Mouse (Mus musculus) spleen, postnatal 10 days (tissue): ENCODE data around the gene Akap9.
A peak's percentile ranks its signal among the peaks of the same experiment; 100 is the strongest.
"Not testable (repeated sequence)": the region's sequence is repeated elsewhere in the genome, so short reads cannot be mapped to it uniquely, and the experiment has no call there.

Experiments
- DNase-seq, 2 experiments: peaks; one replicate each; pipeline ENCODE4 v3.0.0; 2021 to 2022; ENCODE audit warnings: low spot score in 2 of 2

The Akap9 gene

DNA sequence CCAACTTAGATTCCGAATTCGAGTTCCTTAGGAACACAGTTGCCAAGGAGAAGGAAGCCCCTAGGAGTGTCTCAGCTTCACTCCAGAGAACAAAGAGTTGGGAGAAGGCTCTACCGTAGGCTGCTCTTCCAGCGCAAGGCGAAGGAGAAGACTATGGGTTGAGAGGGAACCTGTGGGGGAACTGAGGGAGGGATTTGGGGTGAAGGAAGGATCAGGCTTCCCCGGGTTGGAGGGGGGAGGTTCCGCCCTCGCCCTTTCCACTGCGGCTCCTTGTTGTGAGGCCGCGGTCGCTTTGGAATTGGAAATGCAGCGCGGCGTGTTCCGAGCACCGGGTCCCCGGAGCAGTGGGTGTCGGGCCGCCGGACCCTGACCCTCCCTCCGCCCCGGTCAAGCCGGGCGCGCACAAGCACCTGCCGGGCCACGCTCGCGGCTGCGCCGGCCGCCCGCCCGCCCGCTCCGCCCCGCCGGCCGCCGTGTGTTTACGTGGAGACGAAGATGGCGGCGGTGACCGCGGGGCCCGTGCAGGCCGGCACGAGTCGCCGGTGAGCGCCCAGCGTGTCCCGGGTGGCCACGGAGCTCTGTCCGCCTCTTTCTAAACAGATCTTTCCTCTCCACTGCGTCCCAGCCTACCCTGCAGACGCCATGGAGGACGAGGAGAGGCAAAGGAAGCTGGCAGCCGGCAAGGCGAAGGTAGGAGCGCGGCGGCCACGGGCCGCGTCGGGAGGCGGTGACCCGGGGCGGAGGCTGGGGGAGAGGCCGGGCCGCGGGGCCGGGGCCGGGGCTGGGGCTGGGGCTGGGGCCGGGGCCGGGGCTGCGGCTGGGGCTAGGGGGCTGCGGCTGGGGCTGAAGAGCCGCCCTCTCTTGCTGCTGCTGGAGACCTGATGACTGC is at the start of gene Akap9:
TSS of gene Akap9 (plus strand) at position 254 of the 889 bp plus-strand sequence.
- peak; percentile 75 to 80 for DNase-seq

DNA sequence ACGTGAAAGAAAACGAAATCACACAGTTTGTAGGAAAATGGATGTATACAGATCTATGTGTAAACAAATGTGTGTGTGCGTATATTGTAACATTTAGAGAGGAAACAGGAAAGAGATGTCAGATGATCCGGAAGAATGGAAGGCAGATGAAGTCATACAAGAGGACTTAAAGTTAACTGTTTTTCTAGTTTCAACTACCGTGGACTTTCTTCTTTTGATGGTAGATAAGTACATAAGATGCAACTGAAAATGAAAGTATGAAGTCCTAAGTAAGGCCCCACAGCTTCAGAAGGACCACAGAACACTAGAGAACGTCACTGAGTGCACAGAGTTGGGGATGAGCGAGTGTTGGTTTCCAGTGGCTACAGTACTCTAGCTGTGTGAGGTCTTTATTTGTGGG is 41.0 kb upstream of the Akap9 start:
- DNase-seq = not testable (repeated sequence)

DNA sequence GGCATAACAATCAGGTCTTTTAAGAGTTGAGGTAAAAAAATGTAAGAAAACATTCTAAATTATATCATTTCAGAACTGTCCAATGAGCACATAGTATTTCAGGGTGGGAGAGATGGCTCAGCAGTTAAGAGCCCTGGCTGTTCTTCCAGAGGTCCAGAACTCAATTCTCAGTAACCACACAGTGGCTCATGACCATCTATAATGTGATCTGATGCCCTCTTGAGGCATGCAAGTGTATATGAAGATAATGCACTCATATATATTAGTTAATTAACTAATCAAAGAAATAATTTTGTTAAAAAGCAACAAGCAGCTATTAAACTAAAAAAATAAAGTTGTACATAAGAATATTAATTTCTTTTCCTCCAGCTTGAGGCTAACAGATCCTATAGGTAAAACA is 38.7 kb upstream of the Akap9 start:
- DNase-seq = no peak

DNA sequence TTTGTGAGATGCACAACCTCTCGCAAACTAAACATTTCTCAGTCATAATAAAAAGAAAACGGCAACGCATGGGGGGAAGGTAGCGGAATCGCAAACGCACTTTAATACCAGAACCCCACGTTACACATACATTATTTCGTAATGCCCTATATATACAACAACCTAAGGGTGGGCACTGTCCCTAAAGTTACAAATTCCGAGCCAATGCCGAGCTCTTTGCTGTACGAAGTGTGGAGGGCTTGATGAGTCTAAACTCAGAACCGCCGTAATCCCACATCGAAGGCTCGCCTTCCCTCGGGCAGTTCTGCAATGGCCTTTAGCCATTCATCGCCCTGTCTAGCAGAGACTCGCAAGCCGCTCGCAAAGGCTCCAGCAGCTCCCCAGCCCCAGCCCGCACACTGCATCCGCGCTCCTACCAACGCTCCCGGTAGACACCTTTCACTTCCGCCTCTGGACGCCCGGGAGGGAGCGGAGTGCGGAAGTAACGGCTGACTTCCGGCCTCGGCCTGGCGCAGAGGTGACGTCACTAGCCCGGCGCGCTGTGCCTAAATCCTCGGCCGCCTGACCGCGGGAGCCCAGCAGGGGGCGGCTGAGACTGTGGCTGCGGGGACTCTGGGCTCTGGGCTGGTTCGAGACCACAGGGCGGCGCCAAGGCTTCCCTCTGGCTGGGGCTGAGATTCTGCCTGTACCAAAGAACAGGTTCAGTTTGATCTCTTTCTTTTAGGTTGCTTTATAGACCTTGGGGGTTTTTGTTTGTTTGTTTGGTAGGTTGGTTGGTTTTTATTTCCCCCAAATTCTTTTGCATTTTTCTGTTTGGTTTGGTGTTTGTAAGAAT is 34.2 kb upstream of the Akap9 start, which contains the start of gene Mterf1a:
TSS of gene Mterf1a (minus strand) at position 475 of the 835 bp plus-strand sequence.
- peak; percentile 13 to 20 for DNase-seq

DNA sequence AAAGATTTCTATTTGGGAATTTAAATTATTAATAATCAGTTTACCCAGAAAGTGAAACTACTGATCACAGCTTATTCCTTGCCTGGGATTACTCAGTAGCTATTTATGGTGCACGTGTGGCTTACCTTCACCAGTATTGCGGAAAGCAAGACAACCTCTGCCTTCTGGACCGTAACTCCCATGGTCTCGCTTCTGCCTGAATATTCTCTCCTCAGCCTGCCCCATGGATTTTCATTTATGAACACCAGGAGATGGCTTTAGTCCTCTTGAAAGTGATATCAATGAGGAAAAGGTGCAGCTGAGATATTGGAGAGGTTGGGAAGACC is 33.6 kb upstream of the Akap9 start:
- DNase-seq = not testable (repeated sequence)

DNA sequence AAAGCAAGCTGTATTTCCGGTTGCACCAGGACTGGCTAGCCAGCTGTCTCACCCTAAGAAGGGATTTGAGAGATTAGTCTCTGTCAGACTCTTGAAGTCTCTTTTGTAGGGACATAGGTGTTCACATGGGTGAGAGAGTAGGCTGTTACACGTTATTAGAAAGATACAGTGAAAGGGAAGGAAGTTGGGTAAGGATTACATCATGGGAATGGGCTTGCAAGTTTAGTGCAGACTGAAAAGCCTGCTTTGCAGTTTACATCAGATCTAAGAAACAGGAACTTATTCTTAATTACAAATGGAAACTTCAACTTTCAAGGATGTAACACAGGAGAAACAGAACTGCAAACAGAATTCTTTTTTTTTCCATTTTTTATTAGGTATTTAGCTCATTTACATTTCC is 22.4 kb upstream of the Akap9 start:
- no peak for DNase-seq

DNA sequence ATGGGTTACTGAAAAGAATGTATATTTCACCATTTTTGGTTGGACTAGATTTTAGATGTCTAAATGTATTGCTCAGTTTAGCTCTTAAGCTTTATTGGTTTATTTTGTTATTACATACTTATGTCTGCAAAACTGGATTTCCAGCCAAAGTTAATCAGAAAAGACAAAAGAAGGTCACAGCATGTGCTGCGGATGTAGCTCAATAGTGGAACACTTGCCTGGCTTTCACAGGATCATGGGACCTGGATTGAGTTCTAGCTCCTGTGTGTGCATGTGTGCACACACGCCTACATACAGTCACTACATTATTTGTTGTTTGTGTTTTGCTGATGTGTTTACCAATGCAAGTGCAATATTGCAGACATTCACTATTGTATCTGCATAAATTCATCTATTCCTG is 5.5 kb upstream of the Akap9 start:
- no peak for DNase-seq

DNA sequence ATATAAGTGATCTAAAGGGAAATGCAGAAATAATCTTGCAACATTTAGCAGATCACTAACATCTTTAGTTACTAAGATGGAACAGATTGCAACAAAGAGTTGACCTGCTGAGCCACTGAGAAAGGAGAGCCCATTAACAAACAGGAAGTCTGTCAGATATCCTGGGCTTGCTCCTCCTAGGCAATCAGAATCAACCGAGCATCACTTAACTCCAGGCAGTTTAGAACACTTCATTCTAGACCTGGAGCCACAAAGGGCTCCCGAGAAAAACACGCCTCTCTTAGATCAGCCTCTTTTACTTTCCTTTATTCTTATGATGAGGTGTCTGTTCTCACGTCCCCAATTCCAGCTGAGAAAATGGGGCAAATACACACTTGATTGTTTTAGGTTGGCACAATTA is 1.2 kb upstream of the Akap9 start:
- DNase-seq = no peak

DNA sequence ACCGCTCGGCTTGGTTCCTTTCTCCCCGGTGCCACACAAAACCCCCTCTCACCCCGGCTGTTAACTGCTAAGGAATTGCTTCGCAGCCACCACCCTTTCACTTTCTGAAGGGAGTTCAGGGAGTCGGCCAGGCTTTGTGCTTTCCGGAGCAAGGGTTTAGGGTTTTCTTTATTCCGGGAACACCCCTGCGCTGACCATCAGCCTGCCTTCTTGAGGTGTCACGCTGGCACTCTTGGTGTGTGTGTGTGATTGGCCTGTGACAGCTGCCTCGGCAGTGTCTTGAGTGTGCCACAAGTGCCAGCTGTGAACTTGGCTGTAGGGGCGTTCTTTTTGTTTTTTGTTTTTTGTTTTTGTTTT is 814 bp downstream of the Akap9 start:
- DNase-seq = peak; percentile 39 to 57

DNA sequence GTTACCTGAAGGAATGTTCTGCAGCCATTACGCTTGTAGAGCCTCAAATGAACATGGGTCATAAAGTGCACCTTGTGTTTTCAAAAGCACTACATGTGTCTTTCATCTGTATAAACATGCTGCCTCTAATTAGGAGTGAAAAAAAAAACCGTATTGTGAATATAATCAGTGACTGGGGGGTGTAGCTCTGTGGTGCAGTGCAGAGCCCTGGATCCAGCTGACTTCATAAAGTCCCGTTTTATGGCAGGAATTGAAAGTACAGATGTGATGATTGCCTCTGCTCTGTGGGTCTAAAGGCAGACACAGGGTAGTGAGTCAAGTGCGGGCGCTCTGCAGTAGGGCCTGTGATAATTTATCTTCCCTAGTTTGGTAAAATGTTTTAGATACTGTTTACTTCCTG is 2.9 kb downstream of the Akap9 start:
- DNase-seq = no peak

DNA sequence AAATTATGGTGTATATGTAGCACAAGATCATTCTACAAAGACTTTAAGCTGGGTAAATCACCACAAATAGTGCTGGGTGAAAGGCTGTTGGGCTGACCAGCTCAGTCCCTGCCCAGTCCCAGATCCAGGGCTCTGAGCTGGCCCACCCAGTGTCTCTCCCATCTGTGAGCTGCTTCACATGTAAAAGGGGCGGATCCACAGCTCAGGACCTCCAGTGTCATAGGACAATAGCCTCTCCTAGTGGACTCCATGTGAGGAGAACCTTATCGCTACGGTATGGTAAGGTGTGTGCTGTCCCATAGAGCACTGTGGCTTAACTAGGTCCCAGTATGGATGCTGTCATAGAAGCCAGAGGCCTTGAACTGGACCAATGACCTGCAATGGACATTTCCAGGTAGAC is 3.8 kb downstream of the Akap9 start:
- DNase-seq = no peak

DNA sequence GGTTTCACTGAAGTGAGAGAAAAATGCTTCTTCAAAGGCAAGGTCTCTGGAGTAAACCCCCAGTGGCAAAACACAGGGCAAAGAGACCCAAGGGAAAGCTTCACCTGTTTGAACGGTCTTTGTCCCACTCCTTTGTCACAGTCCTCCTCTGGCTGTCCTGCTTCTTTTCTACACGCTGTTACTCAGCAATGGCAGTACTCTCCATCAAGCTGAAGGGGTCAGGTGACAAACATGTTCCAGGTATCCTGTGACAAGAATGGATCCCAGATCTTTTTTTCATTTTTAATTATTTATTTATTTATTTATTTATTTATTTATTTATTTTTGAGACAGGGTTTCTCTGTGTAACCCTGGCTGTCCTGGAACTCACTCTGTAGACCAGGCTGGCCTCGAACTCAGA is 5.7 kb downstream of the Akap9 start:
- no peak for DNase-seq

DNA sequence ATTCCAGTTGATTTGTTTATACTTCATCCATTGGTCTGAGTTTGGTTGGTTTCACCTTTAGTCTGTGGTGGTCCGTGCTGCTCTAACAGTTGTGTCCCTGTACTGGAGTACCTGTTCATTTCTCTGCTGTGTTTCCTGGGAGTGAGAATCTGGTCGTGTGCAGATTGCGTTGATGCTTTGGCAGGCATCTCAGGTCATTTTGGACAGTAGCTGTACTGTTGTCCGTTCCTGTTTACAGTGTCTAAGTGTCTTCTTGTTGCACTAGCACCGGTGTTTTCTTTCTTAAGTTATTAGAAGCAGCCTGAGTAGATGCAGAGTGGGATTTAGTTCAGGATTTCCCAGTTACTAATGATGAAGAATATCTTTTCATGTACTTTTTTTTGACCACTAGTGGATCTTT is 7.4 kb downstream of the Akap9 start:
- DNase-seq = no peak

DNA sequence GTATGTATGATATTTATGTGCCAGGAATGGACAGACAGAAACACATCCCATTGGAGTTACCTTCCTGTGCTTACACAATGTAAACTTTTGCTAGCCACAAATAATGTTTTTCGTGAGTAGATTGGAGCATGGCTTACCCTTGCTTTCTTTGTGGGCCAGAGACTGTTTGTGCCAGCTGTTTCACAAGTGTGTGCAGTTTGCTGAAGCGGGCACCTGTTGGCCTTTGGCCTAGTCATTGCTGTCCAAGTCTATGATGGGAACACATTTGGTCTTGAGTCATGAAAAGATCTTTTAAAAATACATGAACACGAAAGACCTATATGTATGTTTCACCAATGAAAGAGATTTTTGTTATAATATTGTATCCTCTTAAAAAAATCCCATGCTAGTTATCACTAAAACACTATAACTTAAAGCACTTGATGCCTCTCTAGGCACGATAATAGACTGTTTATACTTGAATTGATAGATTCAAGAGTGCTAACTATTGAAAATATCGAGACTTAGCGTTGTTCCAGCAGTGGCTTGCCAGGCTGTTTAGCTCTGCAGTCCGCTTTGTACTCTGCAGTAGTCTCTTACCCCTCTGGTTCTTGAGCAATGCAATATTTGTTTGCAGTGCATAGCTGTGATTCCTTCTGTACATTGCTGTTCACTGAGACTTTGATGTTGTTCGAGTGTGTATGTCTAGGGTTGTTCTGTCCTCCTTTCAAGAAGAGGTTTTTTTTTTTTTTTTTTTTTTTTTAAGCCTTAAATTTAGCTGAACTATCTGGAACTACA is 8.1 kb downstream of the Akap9 start:
- DNase-seq = no peak

DNA sequence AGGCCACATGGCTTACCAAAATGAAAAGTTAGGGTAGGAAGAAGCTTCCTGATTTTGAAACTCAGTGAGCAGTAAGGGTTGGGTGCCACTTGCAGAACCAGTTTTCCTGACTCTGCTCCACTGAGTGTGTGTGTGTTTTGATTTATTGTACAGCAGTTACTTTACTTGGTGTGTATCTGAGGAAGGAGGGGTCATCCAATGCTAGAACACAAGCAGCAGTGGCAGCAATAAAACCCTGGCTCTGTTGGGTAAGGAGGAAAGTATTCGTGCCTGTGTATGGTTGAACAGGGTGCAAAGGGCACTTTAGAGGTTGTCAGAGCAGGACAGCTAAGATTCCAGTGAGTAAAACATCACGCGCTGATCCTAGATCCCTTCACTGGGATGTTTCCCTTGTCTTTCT is 11.1 kb downstream of the Akap9 start:
- DNase-seq = no peak

DNA sequence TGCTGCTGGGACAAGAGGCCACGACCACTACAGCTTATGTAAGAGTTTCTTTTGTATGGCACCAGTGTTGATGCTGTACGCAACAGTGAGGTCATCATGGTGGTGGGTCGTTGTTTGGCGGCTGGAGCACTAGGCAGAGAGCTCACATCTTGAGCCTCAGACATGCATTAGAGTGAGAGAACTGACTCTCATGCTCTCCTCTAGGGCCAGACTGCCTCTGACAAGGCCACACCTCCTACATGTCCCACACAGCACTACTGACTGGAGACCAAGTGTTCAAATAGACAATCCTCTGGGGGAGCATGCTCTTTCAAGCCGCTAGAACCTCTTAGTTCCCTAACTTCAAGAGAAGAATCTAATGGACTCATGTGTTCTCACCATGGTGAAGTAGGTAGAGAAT is 11.5 kb downstream of the Akap9 start:
- DNase-seq = no peak

DNA sequence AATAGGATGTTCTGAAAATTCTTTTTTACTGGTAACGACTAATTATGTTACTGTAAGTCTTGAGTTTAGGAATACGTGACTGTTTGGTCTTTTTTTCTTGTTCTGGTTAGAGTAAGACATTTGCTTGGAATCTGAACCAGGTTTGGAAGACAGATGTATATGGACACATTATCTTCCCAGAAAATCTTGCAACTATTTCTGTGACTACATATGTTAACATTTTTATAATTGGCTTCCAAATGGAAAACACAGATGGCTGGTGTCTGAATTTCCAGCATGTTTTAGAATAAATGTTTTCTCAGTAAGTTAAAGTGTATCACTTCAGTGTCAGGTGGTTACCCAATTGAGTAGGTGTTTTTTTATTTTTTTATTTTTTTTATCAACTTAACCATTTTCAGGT is 13.4 kb downstream of the Akap9 start:
- no peak for DNase-seq

DNA sequence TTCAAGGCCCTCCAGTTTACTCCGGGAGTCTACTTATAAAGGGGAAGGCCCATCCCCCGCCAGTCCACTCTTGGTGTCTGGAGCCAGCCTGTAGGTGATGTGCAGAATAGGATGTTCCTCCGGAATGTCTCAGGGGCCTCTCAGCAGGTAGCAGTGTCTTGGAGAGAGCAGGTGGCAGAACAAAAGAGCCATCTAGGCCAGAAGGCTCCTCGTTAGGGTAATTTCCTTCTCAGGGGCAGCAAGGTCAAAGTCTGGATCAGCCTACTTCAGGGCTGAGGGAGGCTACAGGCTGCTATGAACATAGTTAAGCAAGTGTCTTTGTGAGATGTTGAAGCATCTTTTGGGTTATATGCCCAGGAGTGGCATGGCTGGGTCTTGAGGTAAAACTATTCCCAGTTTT is 15.3 kb downstream of the Akap9 start:
- DNase-seq = not testable (repeated sequence)

DNA sequence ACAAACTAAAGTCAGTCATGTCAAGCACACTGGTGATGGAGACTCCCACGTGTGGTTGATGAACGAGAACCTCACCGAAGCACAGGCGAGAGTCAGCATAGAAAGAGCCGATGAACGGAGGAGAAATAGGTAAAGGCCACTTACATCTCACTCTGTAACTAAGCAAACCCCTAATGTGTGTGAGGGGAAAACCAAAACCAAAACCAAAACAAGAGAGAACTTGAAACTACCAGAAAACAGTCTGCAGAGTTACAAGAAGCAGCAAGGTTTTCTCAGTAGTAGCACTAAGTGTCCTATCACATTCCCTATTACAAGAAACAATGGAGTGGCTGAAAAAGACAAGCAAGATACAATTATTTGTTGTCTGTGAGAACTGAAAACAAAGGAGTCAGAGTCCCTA is 24.6 kb downstream of the Akap9 start:
- no peak for DNase-seq

DNA sequence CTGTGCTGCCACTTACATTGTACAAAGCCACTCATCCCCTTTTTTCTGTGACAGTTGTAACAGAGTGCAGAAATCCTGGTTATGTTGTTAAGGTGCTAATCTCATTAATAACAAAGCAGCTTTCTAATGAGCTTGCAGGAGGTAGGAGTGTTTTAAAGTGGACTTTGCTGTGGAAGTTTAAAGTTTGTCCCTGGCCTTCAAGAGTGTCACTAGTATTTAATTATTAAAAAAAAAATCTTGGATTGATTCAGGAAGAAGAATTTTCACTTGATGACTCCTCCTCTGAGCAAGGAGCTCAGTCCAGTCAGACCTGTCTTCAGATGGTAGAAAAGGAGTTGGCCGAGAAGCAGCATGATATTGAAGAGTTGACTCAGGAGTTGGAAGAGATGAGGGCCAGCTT is 26.7 kb downstream of the Akap9 start:
- no peak for DNase-seq

DNA sequence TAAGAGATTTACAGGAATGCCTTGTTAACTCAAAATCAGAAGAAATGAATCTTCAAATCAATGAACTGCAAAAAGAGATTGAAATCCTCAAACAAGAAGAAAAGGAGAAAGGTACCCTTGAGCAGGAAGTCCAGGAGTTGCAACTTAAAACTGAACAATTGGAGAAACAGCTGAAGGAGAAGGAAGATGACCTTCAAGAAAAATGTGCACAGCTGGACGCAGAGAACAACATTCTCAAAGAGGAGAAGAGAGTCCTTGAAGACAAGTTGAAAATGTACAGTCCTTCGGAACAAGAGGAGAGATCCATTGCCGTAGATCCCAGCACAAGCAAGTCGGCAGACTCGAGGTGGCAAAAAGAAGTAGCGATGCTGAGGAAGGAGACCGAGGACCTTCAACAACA is 33.4 kb downstream of the Akap9 start:
- DNase-seq = no peak

DNA sequence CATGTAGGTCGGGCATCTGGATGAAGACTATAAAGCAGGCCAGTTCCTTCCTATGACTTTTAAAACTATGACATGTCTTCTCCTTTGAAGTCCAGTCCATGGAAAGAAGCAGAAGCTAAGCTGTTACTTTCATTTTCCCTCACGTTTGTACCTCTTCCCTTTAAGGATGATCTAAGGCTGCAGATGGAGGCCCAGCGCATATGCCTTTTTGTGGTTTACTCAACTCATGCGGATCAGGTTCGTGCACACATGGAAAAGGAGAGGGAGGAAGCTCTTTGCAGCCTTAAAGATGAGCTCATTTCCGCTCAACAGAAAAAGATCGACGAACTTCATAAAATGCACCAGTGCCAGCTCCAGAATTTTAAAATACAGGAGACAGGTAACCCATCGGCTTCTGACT is 40.6 kb downstream of the Akap9 start:
- no peak for DNase-seq
